Mouse (Mus musculus) liver, postnatal 0 days (tissue): ENCODE data around the gene Ass1.

Source experiments
- CTCF ChIP-seq: sonication (generic); IDR thresholded peaks from 2 replicates; pipeline ENCODE4 v1.5.1; 2016; ENCODE audit warnings: antibody characterized with exemption, low read depth
- EP300 ChIP-seq: IDR thresholded peaks from 2 replicates; pipeline ENCODE4 v1.6.1; 2016; ENCODE audit warnings: antibody characterized with exemption, low read depth, mild to moderate bottlenecking

- TF ChIP-seq EP300 (no peak), CTCF (no peak)
These were observed 27.6 kb downstream of the Ass1 start for GRCm38 (mm10) chr2:31497635-31498034.
